Mouse (Mus musculus) stomach, embryonic 15.5 days (tissue): ENCODE measurements around the gene Tarsl2. TPM values are rescaled to one million over a fixed set of nuclear protein-coding genes. Genes with fewer than 3 reads are reported as not detected.
A peak's percentile ranks its signal among the peaks of the same experiment; 100 is the strongest.

Experiments used
- ATAC-seq: fragments of 200-750 bp; cut with Nextera tagmentation; 2 replicates; pipeline ENCODE4 v1.8.0; 2017; ENCODE audit warnings: low read depth, moderate number of reproducible peaks, moderate TSS enrichment; ENCODE audit not compliant: insufficient read depth, low FRiP score
- H3K27ac ChIP-seq: fragments of 300-500 bp; sonication (generic); 2 replicates; pipeline ENCODE4 v1.5.1; 2015; ENCODE audit warnings: mild to moderate bottlenecking, inconsistent platforms
- H3K27me3 ChIP-seq: fragments of 300-500 bp; sonication (generic); replicated peaks from 2 replicates; pipeline ENCODE4 v1.6.1; 2015; ENCODE audit warnings: inconsistent platforms
- H3K36me3 ChIP-seq: fragments of 300-500 bp; sonication (generic); 2 replicates; pipeline ENCODE4 v1.6.1; 2015; ENCODE audit warnings: inconsistent platforms
- H3K4me1 ChIP-seq: fragments of 300-500 bp; sonication (generic); 2 replicates; pipeline ENCODE4 v1.6.1; 2015; ENCODE audit warnings: inconsistent platforms
- H3K4me2 ChIP-seq: fragments of 300-500 bp; sonication (generic); 2 replicates; pipeline ENCODE4 v1.6.1; 2015; ENCODE audit warnings: mild to moderate bottlenecking, inconsistent platforms
- H3K4me3 ChIP-seq: fragments of 300-500 bp; sonication (generic); replicated peaks from 2 replicates; pipeline ENCODE4 v1.5.1; 2015; ENCODE audit warnings: inconsistent platforms
- H3K9ac ChIP-seq: fragments of 300-500 bp; sonication (generic); 2 replicates; pipeline ENCODE4 v1.6.1; 2015; ENCODE audit warnings: inconsistent platforms
- H3K9me3 ChIP-seq: fragments of 300-500 bp; sonication (generic); 2 replicates; pipeline ENCODE4 v1.6.1; 2016; ENCODE audit warnings: inconsistent platforms
- WGBS: fragments of 180-500 bp; shearing (Covaris S2); methylation state at CpG from one replicate; pipeline ENCODE4 v1.1.7; 2015; 5-methylcytosine and 5-hydroxymethylcytosine counted together
- polyA plus RNA-seq: library from polyadenylated mRNA; unstranded; fragments of >200 nt; fragmentation: Nextera tagmentation; extraction: Ambion mirVana; gene quantifications from 2 replicates; pipeline ENCODE4 v1.2.1, GENCODE M21; 2015

Tarsl2 gene
- polyA plus RNA-seq, 1 experiment from 2014 or later, result 9.4 TPM

DNA sequence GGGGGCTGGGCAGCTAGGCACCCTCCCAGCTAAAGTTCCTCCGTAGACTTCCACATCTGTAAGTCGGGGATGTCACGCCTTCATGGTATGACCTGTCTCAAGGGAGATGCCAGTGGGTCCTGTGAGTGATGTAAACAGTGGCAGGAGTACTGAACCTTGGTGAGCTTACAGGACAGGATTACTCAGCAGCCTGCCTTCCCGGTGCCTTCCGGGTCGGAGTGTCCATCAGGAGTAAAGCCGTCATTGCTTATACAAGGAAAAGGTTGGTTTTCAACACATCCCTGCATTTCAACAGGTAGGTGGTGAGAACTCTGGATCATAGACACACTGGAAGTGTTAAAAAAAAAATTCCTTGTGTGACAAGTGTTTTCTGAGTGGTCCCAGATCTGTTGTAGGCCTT is 57.4 kb downstream of the Tarsl2 start:
- Histone ChIP-seq H3K4me2 (no peak overlapping the region), H3K27me3 (no peaks in the 10 kb centered on the region), H3K27ac (no peak overlapping the region), H3K36me3 (peaks cover 33% of the 10 kb centered on the region), H3K4me1 (no peaks in the 10 kb centered on the region), H3K9me3 (no peaks in the 10 kb centered on the region), H3K4me3 (no peak overlapping the region), H3K9ac (no peak overlapping the region)
- 92% methylated on average over 7 of the region's 7 CpGs for WGBS
- ATAC-seq, result no peak

DNA sequence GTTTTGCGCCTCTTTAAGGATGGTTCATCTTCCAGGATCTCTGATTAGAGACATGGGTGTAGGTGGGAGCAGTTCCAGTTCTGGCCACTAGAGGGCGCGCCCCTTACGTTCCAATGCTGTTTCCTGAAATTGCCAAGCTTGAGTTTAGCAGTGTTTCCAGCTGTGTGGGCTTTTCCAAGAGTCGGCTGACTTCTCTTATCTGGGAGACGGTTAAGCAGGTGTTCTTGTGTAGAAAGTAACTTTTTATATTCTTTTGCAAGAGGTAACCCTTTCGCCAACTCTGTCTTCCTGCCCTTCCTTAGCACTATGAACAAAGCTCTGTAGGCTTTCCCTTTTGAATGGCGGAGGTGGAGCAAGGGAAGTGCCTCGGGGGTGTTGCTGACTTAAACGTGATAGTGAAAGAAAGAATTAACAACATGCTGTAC is 60.1 kb downstream of the Tarsl2 start:
- WGBS, result 9% methylated on average over 10 of the region's 10 CpGs
- no peaks in the 10 kb centered on the region for H3K4me1 ChIP-seq
- H3K4me2 ChIP-seq, result peak overlapping the region; percentile 50
- H3K9ac ChIP-seq, result no peak overlapping the region
- ATAC-seq, result peak; percentile 63
- no peak overlapping the region for H3K27ac ChIP-seq
- H3K4me3 ChIP-seq, result peak overlapping the region; percentile 30
- H3K27me3 ChIP-seq, result no peaks in the 10 kb centered on the region
- H3K36me3 ChIP-seq, result peaks cover 20% of the 10 kb centered on the region
- H3K9me3 ChIP-seq, result no peaks in the 10 kb centered on the region

DNA sequence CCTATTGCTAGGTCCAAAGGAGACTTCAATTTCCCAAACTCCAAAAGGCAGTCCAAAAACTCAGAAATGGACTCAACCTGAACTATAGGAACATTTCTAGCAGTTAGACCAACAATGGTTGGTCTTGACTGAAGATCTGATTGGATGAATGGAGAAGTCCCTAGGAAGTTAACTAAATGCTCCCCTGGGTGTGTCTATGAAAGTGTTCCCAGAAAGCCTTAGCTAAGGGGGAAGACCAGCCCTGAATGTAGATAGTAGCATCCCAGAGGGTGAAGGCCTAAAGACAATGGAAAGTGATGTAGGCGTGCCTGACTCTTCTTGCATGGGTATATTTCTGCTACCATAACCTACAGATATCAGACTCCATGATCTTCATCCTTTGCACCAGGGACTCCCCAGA is 63.8 kb downstream of the Tarsl2 start:
- Histone ChIP-seq H3K36me3 (no peaks in the 10 kb centered on the region), H3K4me2 (no peak overlapping the region), H3K4me1 (no peaks in the 10 kb centered on the region), H3K27me3 (no peaks in the 10 kb centered on the region), H3K9ac (no peak overlapping the region), H3K9me3 (no peaks in the 10 kb centered on the region), H3K4me3 (no peak overlapping the region), H3K27ac (no peak overlapping the region)
- 76% methylated on average over 1 of the region's 1 CpGs for WGBS
- no peak for ATAC-seq

DNA sequence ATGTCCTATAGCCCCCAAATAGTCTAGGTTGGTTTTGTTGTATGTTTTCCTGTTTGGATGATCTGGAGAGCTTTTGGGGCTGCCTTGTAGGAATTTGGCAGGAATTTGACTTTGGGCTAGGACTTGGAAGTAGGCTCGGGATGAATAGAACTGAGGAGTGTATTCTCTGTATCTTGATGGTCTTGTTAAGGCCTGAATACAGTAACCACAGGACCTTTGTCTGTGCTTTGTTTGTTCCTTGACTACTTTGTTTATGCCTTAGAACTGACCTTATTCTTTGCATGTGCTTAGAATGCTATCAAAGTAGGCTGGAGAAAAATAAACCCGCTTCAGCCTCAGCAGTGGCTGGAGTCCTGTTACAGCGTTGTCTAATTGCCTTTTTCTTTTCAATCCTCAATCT is 65.6 kb downstream of the Tarsl2 start:
- no peak for ATAC-seq
- WGBS, result 81% methylated on average over 3 of the region's 3 CpGs
- Histone ChIP-seq H3K4me1 (no peaks in the 10 kb centered on the region), H3K27ac (no peak overlapping the region), H3K27me3 (no peaks in the 10 kb centered on the region), H3K9ac (no peak overlapping the region), H3K36me3 (no peaks in the 10 kb centered on the region), H3K9me3 (no peaks in the 10 kb centered on the region), H3K4me3 (no peak overlapping the region), H3K4me2 (no peak overlapping the region)

DNA sequence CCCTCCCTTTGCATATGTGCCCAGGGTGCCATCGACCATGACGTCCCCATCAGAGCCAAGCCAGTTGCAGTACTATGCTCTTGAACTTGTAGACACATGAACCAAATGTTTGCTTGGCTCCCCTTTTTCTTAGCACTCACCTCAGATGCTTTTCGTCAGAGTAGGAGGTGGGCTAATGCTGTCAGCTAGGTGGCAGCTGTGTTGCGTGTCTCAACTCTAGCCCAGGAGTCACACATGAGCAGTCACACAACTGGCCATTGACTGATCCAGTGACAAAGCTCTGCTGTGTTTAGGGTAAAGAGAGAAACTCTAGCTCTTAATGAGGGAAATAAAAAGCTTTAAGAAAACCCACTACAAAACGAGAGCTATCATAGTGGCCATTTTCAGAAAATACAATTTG is 69.1 kb downstream of the Tarsl2 start:
- Histone ChIP-seq H3K9me3 (no peaks in the 10 kb centered on the region), H3K4me2 (no peak overlapping the region), H3K4me1 (no peaks in the 10 kb centered on the region), H3K27ac (no peak overlapping the region), H3K36me3 (no peaks in the 10 kb centered on the region), H3K4me3 (no peak overlapping the region), H3K27me3 (no peaks in the 10 kb centered on the region), H3K9ac (no peak overlapping the region)
- ATAC-seq, result no peak
- WGBS, result 62% methylated on average over 5 of the region's 5 CpGs

DNA sequence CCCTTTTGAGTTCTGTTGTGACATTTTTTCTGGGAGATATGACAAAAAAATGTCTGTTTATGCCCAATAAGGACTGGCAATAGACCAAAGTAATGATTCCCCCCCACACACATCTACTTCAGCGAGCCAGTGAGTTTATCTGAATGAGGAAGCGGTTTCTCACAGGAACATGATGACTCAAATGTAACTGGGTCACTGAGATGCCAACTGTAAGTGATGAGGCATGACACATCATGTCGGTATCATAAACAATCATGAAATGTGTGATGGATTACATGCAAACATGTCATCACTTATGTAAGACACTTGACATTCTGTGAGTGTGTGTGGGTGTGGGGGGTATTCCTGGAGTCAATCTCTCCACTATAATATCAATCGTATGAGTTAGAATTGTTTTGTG is 69.6 kb downstream of the Tarsl2 start:
- H3K9ac ChIP-seq, result no peak overlapping the region
- no peaks in the 10 kb centered on the region for H3K4me1 ChIP-seq
- H3K4me3 ChIP-seq, result no peak overlapping the region
- no peak for ATAC-seq
- no peak overlapping the region for H3K27ac ChIP-seq
- H3K36me3 ChIP-seq, result no peaks in the 10 kb centered on the region
- no peak overlapping the region for H3K4me2 ChIP-seq
- no peaks in the 10 kb centered on the region for H3K27me3 ChIP-seq
- H3K9me3 ChIP-seq, result no peaks in the 10 kb centered on the region
- WGBS, result 65% methylated on average over 4 of the region's 4 CpGs

DNA sequence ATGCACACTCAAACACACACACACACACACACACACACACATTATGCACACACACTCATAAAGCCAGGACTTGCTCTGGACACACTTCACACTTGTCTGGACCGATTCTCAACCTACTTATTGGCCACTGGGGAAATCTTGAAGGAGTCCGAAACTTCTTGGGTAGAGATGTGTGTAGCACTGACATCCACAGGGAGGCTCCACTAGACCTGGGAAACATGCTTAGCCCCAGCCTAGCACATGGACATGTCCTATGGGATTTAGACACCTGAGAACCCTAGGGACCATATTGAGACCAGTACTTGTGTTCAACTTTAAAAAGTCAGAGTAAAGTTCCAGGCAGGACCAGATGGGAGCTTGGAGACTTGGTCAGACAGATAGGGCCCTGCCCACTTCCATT is 89.3 kb downstream of the Tarsl2 start:
- no peak for ATAC-seq
- WGBS, result 81% methylated on average over 2 of the region's 2 CpGs
- Histone ChIP-seq H3K27ac (no peak overlapping the region), H3K4me1 (no peaks in the 10 kb centered on the region), H3K36me3 (no peaks in the 10 kb centered on the region), H3K27me3 (no peaks in the 10 kb centered on the region), H3K9me3 (no peaks in the 10 kb centered on the region), H3K4me2 (no peak overlapping the region), H3K4me3 (no peak overlapping the region), H3K9ac (no peak overlapping the region)

DNA sequence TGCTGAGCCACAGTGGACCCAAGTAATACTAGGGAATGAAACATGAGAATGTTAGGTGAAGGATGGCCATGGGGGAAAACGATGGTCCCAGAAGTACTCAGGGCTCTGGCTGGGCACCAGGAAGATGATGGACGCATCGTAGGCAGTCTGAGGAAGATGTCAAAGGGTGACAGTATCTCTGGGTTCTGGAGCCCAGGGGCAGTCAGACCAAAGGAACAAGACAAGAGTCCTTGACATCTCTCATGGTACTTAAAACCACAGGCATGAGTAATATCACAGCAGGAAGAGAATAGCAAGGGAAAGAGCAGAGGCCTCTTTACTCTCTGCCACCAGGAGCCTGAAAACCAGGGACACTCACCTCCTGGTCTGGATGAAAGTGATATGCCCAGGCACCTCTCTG is 90.6 kb downstream of the Tarsl2 start:
- Histone ChIP-seq H3K36me3 (no peaks in the 10 kb centered on the region), H3K9me3 (no peaks in the 10 kb centered on the region), H3K9ac (no peak overlapping the region), H3K27me3 (no peaks in the 10 kb centered on the region), H3K4me2 (no peak overlapping the region), H3K4me3 (no peak overlapping the region), H3K4me1 (no peaks in the 10 kb centered on the region), H3K27ac (no peak overlapping the region)
- ATAC-seq, result no peak
- WGBS, result 88% methylated on average over 3 of the region's 3 CpGs

DNA sequence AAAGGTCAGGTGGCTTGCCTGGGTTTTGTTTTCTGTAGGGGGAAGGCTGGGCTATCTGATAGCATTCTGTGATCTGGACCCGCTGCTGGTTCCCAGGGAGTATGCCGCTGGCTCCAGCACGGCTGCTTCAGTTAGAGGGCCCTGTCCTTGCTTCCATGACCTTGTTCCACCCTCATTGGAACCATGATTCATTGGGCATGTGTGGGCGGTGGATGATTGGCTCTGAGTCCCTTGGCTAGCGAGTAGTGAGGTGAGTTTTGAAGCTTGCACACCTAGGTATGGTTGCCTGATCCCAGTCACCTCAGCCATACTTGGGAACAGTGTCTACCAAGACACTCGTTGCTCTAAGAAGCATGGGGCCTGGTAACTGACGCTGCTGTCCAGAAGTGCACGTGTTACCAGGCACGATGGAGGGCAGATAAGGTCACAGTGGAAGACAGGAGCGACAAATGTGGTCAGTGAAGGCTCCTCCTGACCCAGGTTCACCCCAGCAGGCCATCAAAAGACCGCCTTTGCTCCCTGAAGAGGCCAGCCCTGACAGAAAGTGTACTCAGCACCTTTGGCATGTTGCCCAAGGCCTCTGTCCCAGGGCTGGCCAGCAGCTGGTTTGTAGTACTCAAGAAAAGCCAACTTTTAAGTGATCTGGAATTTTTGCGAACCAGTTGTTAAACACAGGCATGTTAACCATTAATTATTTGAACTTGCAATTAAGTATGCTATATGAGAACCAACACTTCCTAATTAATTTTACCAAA is 92.8 kb downstream of the Tarsl2 start:
- Histone ChIP-seq H3K36me3 (no peaks in the 10 kb centered on the region), H3K27ac (no peak overlapping the region), H3K4me3 (no peak overlapping the region), H3K27me3 (no peaks in the 10 kb centered on the region), H3K9me3 (no peaks in the 10 kb centered on the region), H3K4me1 (no peaks in the 10 kb centered on the region), H3K9ac (no peak overlapping the region), H3K4me2 (no peak overlapping the region)
- ATAC-seq, result peak; percentile 73; the same call in 1 of the 2 replicates
- 48% methylated on average over 12 of the region's 12 CpGs for WGBS

Other genes starting within 250 kb of the Tarsl2 start
- 23.1 and 26.4 TPM in 2 replicates for gene Tjp1, start 117.1 kb upstream of the Tarsl2 start, polyA plus RNA-seq
- 89.4 and 93.1 TPM in 2 replicates for gene Tm2d3, start 46.3 kb downstream of the Tarsl2 start, polyA plus RNA-seq
- 4.8 TPM in 2 replicates for gene Pcsk6, start 216.8 kb downstream of the Tarsl2 start, polyA plus RNA-seq